Mouse (Mus musculus) stomach, embryonic 14.5 days (tissue): ENCODE data around the gene Cul7. TPM values are rescaled to one million over a fixed set of nuclear protein-coding genes. Genes with fewer than 3 reads are reported as not detected.
A peak's percentile ranks its signal among the peaks of the same experiment; 100 is the strongest.

Source experiments
- ATAC-seq: fragments of 200-750 bp; cut with Nextera tagmentation; 2 replicates; pipeline ENCODE4 v1.8.0; 2017; ENCODE audit warnings: low read depth, moderate TSS enrichment; ENCODE audit not compliant: insufficient number of reproducible peaks, insufficient read depth, low FRiP score
- H3K27ac ChIP-seq: fragments of 300-500 bp; sonication (generic); 2 replicates; pipeline ENCODE4 v1.5.1; 2014; ENCODE audit warnings: mild to moderate bottlenecking, low read length, moderate library complexity, mixed read lengths
- H3K27me3 ChIP-seq: fragments of 300-500 bp; sonication (generic); 2 replicates; pipeline ENCODE4 v1.6.1; 2014; ENCODE audit warnings: low read length, control low read depth, mixed read lengths; ENCODE audit not compliant: control insufficient read depth, insufficient read depth
- H3K36me3 ChIP-seq: fragments of 300-500 bp; sonication (generic); 2 replicates; pipeline ENCODE4 v1.6.1; 2014; ENCODE audit warnings: mild to moderate bottlenecking, control low read depth, low read length, moderate library complexity, mixed read lengths; ENCODE audit not compliant: control insufficient read depth, insufficient read depth
- H3K4me1 ChIP-seq: fragments of 300-500 bp; sonication (generic); 2 replicates; pipeline ENCODE4 v1.6.1; 2014; ENCODE audit warnings: low read length, control low read depth, mixed read lengths; ENCODE audit not compliant: control insufficient read depth, insufficient read depth
- H3K4me2 ChIP-seq: fragments of 300-500 bp; sonication (generic); replicated peaks from 2 replicates; pipeline ENCODE4 v1.6.1; 2014; ENCODE audit warnings: low read depth, low read length, control low read depth
- H3K4me3 ChIP-seq: fragments of 300-500 bp; sonication (generic); 2 replicates; pipeline ENCODE4 v1.5.1; 2014; ENCODE audit warnings: low read depth, low read length, control low read depth
- H3K9ac ChIP-seq: fragments of 300-500 bp; sonication (generic); replicated peaks from 2 replicates; pipeline ENCODE4 v1.6.1; 2014; ENCODE audit warnings: low read depth, mild to moderate bottlenecking, control low read depth, low read length, moderate library complexity, mixed read lengths
- H3K9me3 ChIP-seq: fragments of 300-500 bp; sonication (generic); 2 replicates; pipeline ENCODE4 v1.6.1; 2016; ENCODE audit warnings: low read depth, low read length, control low read depth; ENCODE audit not compliant: control insufficient read depth
- WGBS: fragments of 180-500 bp; shearing (Covaris S2); extraction: QIAGEN DNeasy Blood & Tissue Kit; methylation state at CpG from one replicate; pipeline ENCODE4 v1.1.7; 2014; 5-methylcytosine and 5-hydroxymethylcytosine counted together
- polyA plus RNA-seq: library from polyadenylated mRNA; unstranded; fragments of >200 nt; fragmentation: Nextera tagmentation; extraction: Ambion mirVana; gene quantifications from 2 replicates; pipeline ENCODE4 v1.2.1, GENCODE M21; 2014

Gene Cul7
- polyA plus RNA-seq, 1 experiment from 2014 or later = 45.9 TPM

DNA sequence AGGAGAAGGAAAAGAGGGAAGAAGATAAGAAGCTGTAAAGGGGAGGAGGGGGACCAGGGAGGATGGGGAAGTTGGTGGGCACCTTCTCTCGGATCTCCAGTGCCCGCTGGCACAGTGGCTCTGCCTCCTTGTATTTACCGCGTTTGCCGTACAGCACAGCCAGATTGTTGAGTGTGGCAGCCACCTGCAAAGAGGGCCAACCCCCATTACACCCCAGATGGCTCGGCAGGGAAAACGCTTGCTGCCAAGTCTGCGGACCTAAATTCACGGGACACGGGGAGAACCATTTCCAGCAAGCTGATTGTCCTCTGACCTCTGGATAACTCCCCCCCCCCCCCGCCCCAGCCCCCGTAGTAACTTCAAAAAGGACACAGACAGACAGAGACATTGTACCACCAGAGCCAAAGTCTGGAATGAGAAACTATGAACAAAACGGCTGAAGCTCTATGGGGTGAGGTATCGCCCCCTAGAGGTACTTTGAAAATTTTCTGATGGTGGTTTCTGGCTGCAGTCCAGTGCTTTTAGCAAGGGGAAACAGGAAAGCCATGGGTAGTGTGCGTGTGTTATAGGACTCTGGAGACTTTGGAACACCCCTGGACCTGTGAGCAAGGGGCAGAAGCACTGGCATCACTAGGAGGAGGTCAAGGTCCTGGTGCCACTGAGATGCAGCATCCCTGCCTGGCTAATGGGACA lies 13.2 kb upstream of the Cul7 start:
- no peak overlapping the region for H3K4me2 ChIP-seq
- ATAC-seq = no peak
- no peak overlapping the region for H3K4me3 ChIP-seq

DNA sequence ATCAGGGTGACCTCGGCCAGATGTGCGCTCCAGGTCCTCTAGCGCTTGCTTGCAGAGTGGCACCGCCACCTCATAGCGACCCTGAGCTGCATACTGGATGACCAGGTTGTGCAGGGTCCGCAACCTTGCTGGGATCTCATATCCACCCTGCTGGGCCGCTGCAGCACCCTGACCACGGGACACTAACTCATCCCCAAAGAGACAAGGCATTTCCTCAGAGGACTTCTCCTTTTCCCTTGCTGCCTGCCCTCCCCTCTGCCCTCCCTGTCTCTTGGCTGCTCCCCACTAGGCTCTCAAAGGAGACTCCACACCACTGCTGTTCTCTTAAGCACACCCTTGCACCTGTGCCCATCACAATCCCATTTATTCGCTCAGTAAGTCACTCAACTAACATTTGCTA lies 10.2 kb upstream of the Cul7 start:
- Histone ChIP-seq H3K4me2 (no peak overlapping the region), H3K27ac (no peak overlapping the region), H3K27me3 (no peaks in the 10 kb centered on the region), H3K9me3 (no peaks in the 10 kb centered on the region), H3K36me3 (peaks cover 16% of the 10 kb centered on the region), H3K4me3 (no peak overlapping the region), H3K9ac (no peak overlapping the region), H3K4me1 (peaks cover 10% of the 10 kb centered on the region)
- no peak for ATAC-seq
- WGBS = 77% methylated on average over 9 of the region's 9 CpGs

More for the DNA sequence above, 13.2 kb upstream of the Cul7 start:
- Histone ChIP-seq H3K27me3 (no peaks in the 10 kb centered on the region), H3K9me3 (no peaks in the 10 kb centered on the region), H3K4me1 (0 out of 2 replicates have a peak, but pooled peaks cover 2% of the 10 kb centered on the region), H3K36me3 (peaks cover 18% of the 10 kb centered on the region), H3K9ac (no peak overlapping the region), H3K27ac (no peak overlapping the region)
- 23% methylated on average over 15 of the region's 15 CpGs for WGBS

DNA sequence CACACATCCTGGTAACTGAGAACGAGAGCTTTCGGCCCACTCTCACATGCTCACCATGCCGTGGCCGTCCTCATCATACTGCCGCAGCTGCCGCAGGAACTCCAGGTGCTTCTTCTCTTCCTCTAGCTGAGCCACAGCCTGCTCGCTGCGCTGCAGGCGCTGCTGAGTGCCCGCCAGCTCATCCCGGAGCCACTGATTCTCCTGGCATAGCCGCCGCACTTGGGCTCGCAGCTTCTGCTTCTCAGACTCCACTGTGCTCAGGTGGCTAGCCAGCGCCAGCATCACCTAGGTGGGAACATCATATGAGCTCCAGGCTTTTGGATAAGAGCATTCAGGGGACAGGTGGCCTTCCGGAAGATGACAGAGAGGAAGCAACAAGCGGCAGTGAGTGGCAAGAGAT lies 8.1 kb upstream of the Cul7 start:
- Histone ChIP-seq H3K27ac (no peak overlapping the region), H3K27me3 (no peaks in the 10 kb centered on the region), H3K9me3 (no peaks in the 10 kb centered on the region), H3K36me3 (peaks cover 11% of the 10 kb centered on the region), H3K4me2 (no peak overlapping the region), H3K4me1 (peaks cover 20% of the 10 kb centered on the region), H3K9ac (no peak overlapping the region), H3K4me3 (no peak overlapping the region)
- ATAC-seq = no peak
- 86% methylated on average over 17 of the region's 17 CpGs for WGBS

DNA sequence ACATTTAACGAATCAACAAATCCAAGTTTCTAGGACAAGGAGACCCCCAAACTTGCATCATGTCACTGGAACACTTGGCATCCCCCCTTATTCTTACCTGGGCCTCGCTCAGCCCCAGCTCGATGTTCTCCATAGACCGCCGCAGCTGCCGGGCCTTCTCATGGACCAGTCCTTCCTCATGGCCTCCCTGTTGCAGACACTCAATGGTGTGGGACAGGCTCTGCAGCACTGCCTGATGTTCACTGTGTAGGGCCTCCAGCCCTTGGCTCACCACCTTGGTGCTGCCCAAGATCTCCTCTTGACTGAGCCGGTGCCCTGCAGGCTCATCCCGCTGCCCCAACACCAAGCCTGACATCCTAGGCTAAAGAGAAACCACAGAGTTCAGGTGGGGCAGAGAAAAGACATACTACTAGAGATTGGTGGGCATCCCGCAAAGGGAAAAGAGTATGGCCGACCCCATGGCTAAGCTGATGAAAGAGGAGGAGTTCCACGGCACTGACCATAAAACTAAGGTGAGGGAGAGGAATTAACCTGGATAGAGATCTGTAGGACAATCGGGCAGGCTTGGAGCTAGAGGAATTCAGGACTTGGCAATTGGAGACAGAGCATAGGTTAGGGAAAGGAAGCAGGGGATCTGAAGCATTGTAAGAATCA lies 5.9 kb upstream of the Cul7 start:
- peaks cover 18% of the 10 kb centered on the region for H3K36me3 ChIP-seq
- no peaks in the 10 kb centered on the region for H3K27me3 ChIP-seq
- no peak overlapping the region for H3K9ac ChIP-seq
- peak overlapping the region; percentile 84; the same call in 1 of the 2 replicates for H3K27ac ChIP-seq
- ATAC-seq = no peak
- H3K4me3 ChIP-seq = peak overlapping the region; percentile 74
- H3K4me1 ChIP-seq = peaks cover 20% of the 10 kb centered on the region
- H3K4me2 ChIP-seq = peak overlapping the region; percentile 94
- WGBS = 84% methylated on average over 12 of the region's 12 CpGs
- H3K9me3 ChIP-seq = no peaks in the 10 kb centered on the region

DNA sequence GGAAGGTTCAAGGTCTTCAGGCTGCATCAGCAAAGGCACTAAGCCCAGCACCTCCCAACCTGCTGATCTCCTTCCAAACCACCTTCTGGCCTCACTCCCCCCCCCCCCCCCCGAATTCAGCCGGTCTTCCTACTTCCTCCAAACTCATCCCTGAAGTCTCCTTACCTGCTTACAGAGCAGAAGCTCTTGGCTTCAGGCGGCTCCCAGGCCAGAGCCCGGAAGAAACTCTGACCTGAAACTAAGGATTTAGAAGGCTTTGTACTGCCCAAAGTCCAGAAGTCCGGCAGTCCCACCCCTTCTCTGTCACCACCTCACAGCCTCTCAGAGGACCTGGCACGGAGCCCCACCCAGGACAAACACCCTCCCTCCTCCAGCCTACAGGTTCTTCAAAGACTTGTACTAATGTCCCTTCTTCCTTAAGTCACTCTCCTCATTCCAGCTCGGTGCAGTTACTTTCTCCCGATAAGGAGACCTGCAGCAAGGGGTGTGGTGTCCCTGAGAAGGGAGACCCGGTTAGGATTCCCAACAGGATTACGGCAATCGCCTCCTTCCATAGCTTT lies 5.1 kb upstream of the Cul7 start:
- peaks cover 18% of the 10 kb centered on the region for H3K36me3 ChIP-seq
- no peaks in the 10 kb centered on the region for H3K27me3 ChIP-seq
- no peaks in the 10 kb centered on the region for H3K9me3 ChIP-seq
- H3K27ac ChIP-seq = peak overlapping the region; percentile 84
- peak; percentile 48 for ATAC-seq
- peak overlapping the region; percentile 74 for H3K4me3 ChIP-seq
- 10% methylated on average over 11 of the region's 11 CpGs for WGBS
- H3K4me1 ChIP-seq = peaks cover 26% of the 10 kb centered on the region
- H3K4me2 ChIP-seq = peak overlapping the region; percentile 94
- H3K9ac ChIP-seq = peak overlapping the region; percentile 53

DNA sequence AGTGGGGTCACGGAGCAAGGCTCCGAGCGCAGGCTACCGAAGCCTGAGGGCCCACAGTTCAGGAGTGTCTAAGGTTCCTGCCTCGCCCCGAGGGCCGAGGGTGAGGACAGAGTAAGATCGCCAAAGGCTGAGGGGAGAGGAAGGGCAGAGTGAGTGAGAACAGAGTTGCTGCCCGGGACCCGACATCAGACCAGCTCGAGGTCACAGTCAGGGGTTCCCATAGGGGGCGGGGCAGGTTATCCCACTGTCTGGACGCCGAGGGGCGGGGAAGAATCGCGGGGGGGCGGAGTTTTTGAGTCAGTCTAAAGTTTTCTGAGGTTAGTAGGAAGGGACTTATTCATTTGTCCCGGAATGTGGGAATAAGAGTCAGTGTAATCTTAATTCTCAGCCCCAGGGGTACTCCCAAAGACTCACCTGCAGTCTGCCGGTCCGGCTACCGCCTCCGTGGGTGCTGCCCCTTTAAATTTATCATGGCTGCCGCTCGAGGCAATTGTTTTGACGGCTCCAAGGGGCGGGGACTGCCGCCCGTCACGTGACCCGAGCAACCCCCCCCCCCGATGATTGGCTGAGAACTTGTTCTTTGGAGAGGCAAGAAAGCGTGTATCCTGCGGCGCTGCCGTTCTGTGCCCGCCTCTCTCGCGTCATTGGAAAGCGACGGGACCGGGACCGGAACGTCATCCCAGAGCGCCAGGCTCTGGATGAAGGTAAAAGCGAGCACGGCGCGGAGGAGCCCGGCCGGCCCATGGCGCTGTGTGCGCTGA lies 4.4 kb upstream of the Cul7 start, which contains the start of the genes Klc4 and Mrpl2:
Gene Klc4 (minus strand): TSS at position 462 of the 761 bp plus-strand sequence.
Gene Mrpl2 (plus strand): TSS at position 669 of the 761 bp plus-strand sequence.
- Histone ChIP-seq H3K9ac (peak within 1 kb of the TSS; percentile 60), H3K9me3 (no peaks in the 10 kb centered on the region), H3K4me2 (peak within 1 kb of the TSS; percentile 94), H3K27ac (peak within 1 kb of the TSS; percentile 84), H3K27me3 (no peaks in the 10 kb centered on the region), H3K4me3 (peak within 1 kb of the TSS; percentile 74), H3K36me3 (peaks cover 18% of the 10 kb centered on the region), H3K4me1 (peaks cover 26% of the 10 kb centered on the region)
- ATAC-seq = peak; percentile 68
- 0% methylated on average over 53 of the region's 53 CpGs for WGBS

DNA sequence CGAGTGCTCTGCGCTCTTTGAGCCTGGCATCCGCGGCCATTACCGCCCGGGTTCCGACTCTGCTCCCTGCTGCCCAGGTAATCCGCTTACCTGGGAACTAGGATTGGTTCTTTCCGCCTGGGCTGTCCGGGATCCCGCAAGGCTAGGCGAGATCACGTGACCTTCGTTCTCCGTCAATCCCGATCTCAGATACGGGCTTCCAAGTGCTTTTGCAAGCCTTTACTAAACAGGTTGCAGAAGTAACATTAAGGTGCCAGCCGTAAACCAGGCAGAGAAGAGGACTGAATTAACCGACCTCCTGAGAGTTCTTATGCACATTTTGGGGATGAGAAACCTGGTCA lies 3.8 kb upstream of the Cul7 start:
- H3K27me3 ChIP-seq = no peaks in the 10 kb centered on the region
- peaks cover 29% of the 10 kb centered on the region for H3K4me1 ChIP-seq
- H3K36me3 ChIP-seq = peaks cover 14% of the 10 kb centered on the region
- ATAC-seq = no peak
- H3K4me3 ChIP-seq = peak overlapping the region; percentile 74
- H3K9ac ChIP-seq = peak overlapping the region; percentile 60
- peak overlapping the region; percentile 35; the same call in 1 of the 2 replicates for H3K27ac ChIP-seq
- H3K9me3 ChIP-seq = no peaks in the 10 kb centered on the region
- peak overlapping the region; percentile 94 for H3K4me2 ChIP-seq
- WGBS = under 1% methylated on average over 19 of the region's 19 CpGs

DNA sequence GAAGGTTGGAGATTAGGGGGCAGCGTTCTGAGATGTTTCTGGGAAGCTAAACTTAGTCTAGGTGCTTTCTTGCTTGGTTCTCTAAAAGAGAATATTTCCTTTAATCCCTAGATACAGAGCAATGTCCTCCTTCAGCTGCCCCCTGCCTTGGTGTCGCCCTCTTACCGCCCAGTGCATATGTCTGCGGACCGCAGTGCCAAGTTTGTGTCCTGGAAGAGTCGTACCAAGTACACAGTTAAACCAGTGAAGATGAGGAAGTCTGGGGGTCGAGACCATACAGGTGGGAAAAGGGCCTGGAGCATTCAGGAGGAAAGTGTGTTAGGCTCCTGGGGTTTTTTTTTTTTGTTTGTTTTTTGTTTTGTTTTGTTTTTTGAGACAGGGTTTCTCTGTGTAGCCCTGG lies 2.9 kb upstream of the Cul7 start:
- 91% methylated on average over 7 of the region's 7 CpGs for WGBS
- H3K4me1 ChIP-seq = peaks cover 38% of the 10 kb centered on the region
- no peaks in the 10 kb centered on the region for H3K27me3 ChIP-seq
- no peak for ATAC-seq
- H3K9ac ChIP-seq = no peak overlapping the region
- no peak overlapping the region for H3K27ac ChIP-seq
- H3K9me3 ChIP-seq = no peaks in the 10 kb centered on the region
- no peak overlapping the region for H3K4me2 ChIP-seq
- peak overlapping the region; percentile 74; the same call in 1 of the 2 replicates for H3K4me3 ChIP-seq
- H3K36me3 ChIP-seq = peaks cover 15% of the 10 kb centered on the region
